Mouse (Mus musculus) spleen, adult 2 months (tissue): ENCODE measurements around the gene Map7d2.

Experiments
- CTCF ChIP-seq: fragments of 200-500 bp; IDR thresholded peaks from 2 replicates; pipeline ENCODE4 v1.5.1; 2011; ENCODE audit warnings: mild to moderate bottlenecking, inconsistent platforms; ENCODE audit not compliant: insufficient read depth, insufficient read length, insufficient replicate concordance; ENCODE audit errors: extremely low read depth
- POLR2A ChIP-seq: fragments of 200-500 bp; IDR thresholded peaks from 2 replicates; pipeline ENCODE4 v1.6.1; 2011; ENCODE audit warnings: low read depth, low read length, inconsistent platforms

GRCm38 (mm10) chrX:159391239-159391638, 23.1 kb upstream of the Map7d2 start:
- TF ChIP-seq POLR2A (no peak), CTCF (no peak)
